19 mouse cellular contexts compared by ENCODE assay signal in genomic region chr12:70201926-70202529, GRCm38 (mm10). TPM values are rescaled to one million over a fixed set of nuclear protein-coding genes. Genes with fewer than 3 reads are reported as not detected.
DNase-seq lines count a peak whose midpoint lies in the region; ATAC-seq and TF ChIP-seq lines count a peak whose summit lies in the region.
"Had no signal": no experiment of that assay in that cellular context is flagged by ENCODE, and none has a peak within 500 bp of the region (broad histone marks: within the 10 kb centered on the region; RNA-seq: fewer than 3 reads in every experiment).

No protein-coding gene starts in this region.

- peak; percentile 53 for TF ChIP-seq CTCF in kidney, postnatal 0 days (IDR thresholded peaks at IDR 0.05; ENCODE audit: low read depth)
- TF ChIP-seq CTCF in cortical plate, adult 2 months (IDR thresholded peaks at IDR 0.05; ENCODE audit: extremely low read depth, insufficient read depth, low read length) = peak; percentile 10; the same call in 1 of the 2 replicates

- no peak for DNase-seq in kidney, postnatal 0 days (ENCODE audit: low spot score)
- DNase-seq in kidney, postnatal 10 days = no peak
- DNase-seq in thymus, postnatal 4 days = peak; percentile 29
- no peak for DNase-seq in thymus, postnatal 10 days (ENCODE audit: low spot score in 2 of 2)
- no peak for DNase-seq in adrenal gland, adult (ENCODE audit: inconsistent age in 2 of 2, low spot score in 1 of 2)
- DNase-seq in left cerebral cortex, adult 8-10 months (ENCODE audit: low spot score in 2 of 2) = no peak
- DNase-seq: cerebellum, adult 9-11 months; kidney, postnatal 25 days; layer of hippocampus, postnatal 36 days; liver, embryonic 13.5 days had no signal

- no peaks in the 10 kb centered on the region for H3K4me1 ChIP-seq in kidney, postnatal 0 days (replicated peaks; ENCODE audit: insufficient read depth, low read length)
- H3K4me1 ChIP-seq in cortical plate, adult 2 months (ENCODE audit: control insufficient read depth, insufficient read depth, low read length) = no peaks in the 10 kb centered on the region
- H3K4me1 ChIP-seq: embryonic facial prominence, embryonic 12.5 days; forebrain, embryonic 12.5 days; liver, embryonic 13.5 days; stomach, embryonic 15.5 days had no signal

- H3K4me2 ChIP-seq in kidney, postnatal 0 days (ENCODE audit: low read length) = no peak overlapping the region
- H3K4me2 ChIP-seq: embryonic facial prominence, embryonic 12.5 days; forebrain, embryonic 12.5 days; liver, embryonic 13.5 days; stomach, embryonic 15.5 days had no signal

- no peak for ATAC-seq in kidney, postnatal 0 days (replicated peaks; ENCODE audit: low FRiP score, low read depth)
- ATAC-seq: hindbrain, embryonic 16.5 days had no signal

- no peak for TF ChIP-seq POLR2A in cortical plate, adult 2 months (IDR thresholded peaks at IDR 0.05; ENCODE audit: extremely low read depth, insufficient read depth, low read length)

- H3K36me3 ChIP-seq in kidney, postnatal 0 days (ENCODE audit: insufficient read depth, low read length) = 0 out of 2 replicates have a peak, but pooled peaks cover 16% of the 10 kb centered on the region
- H3K36me3 ChIP-seq: embryonic facial prominence, embryonic 12.5 days; forebrain, embryonic 12.5 days had no signal

- WGBS in kidney, postnatal 0 days = 71% methylated on average over 5 of the region's 5 CpGs

- H3K27ac ChIP-seq in kidney, postnatal 0 days = no peak overlapping the region
- H3K27ac ChIP-seq in cortical plate, adult 2 months (ENCODE audit: insufficient read depth, low read length) = no peak overlapping the region
- H3K27ac ChIP-seq: embryonic facial prominence, embryonic 12.5 days; forebrain, embryonic 12.5 days; liver, embryonic 13.5 days; stomach, embryonic 15.5 days had no signal

- H3K4me3 ChIP-seq in kidney, postnatal 0 days (replicated peaks; ENCODE audit: low read depth, low read length) = no peak overlapping the region
- H3K4me3 ChIP-seq in cortical plate, adult 2 months (ENCODE audit: insufficient read depth, low read length) = no peak overlapping the region
- H3K4me3 ChIP-seq: embryonic facial prominence, embryonic 12.5 days; forebrain, embryonic 12.5 days; liver, embryonic 13.5 days; stomach, embryonic 15.5 days had no signal

- H3K27me3 ChIP-seq in kidney, postnatal 0 days (ENCODE audit: insufficient read depth, low read length) = no peaks in the 10 kb centered on the region
- H3K27me3 ChIP-seq: embryonic facial prominence, embryonic 12.5 days; forebrain, embryonic 12.5 days; liver, embryonic 13.5 days; stomach, embryonic 15.5 days had no signal

- no peaks in the 10 kb centered on the region for H3K9me3 ChIP-seq in kidney, postnatal 0 days (replicated peaks; ENCODE audit: low read length)
- H3K9me3 ChIP-seq: embryonic facial prominence, embryonic 12.5 days; forebrain, embryonic 12.5 days; liver, embryonic 13.5 days; stomach, embryonic 15.5 days had no signal

- H3K9ac ChIP-seq in kidney, postnatal 0 days (ENCODE audit: low read depth, low read length) = no peak overlapping the region
- H3K9ac ChIP-seq: embryonic facial prominence, embryonic 12.5 days; forebrain, embryonic 12.5 days; liver, embryonic 13.5 days; stomach, embryonic 15.5 days had no signal

RNA-seq across cellular contexts. Expression of gene Pygl, which starts 29.3 kb away (rescaled TPM):
- 43.1 and 44.2 TPM in 2 replicates for polyA plus RNA-seq in kidney, postnatal 0 days (2015; fragmentation: Nextera tagmentation; extraction: Ambion mirVana)
- polyA plus RNA-seq in cortical plate, adult 2 months (2012; rRNA removed) = 2.4 and 2.7 TPM in 2 replicates
- 1 to 10 TPM; 4.8 to 7.2 (median 5.6) TPM for total RNA-seq in left cerebral cortex, adult 8-10 months (2022)

RNA-seq across cellular contexts. Expression of gene Abhd12b, which starts 48.1 kb away (rescaled TPM):
- polyA plus RNA-seq in kidney, postnatal 0 days (2015; fragmentation: Nextera tagmentation; extraction: Ambion mirVana) = not detected in 2 replicates
- 0.33 and 1.1 TPM in 2 replicates for polyA plus RNA-seq in cortical plate, adult 2 months (2012; rRNA removed)
- under 1 TPM in 3 of 4 experiments, not detected in 1; 0.42 to 0.57 (median 0.56) TPM for total RNA-seq in left cerebral cortex, adult 8-10 months (2022)
- total RNA-seq: ES-E14; gastrocnemius, adult 18-20 months had no signal
- polyA plus RNA-seq: forebrain, embryonic 12.5 days; heart, embryonic 16.5 days; liver, embryonic 13.5 days; neural tube, embryonic 11.5 days; stomach, embryonic 15.5 days had no signal

Comparison
In these comparisons a context has a peak if more than half of its experiments do, and no peak if none do; other contexts are left out.
1. RNA of gene Pygl, which starts 29.3 kb away (polyA plus RNA-seq): 43.1 to 44.2 TPM in kidney, postnatal 0 days; 2.4 to 2.7 TPM in cortical plate, adult 2 months; every median in the first group is over 10 times any median in the second.